Mouse (Mus musculus): ENCODE data around the gene Crip3. TPM values are rescaled to one million over a fixed set of nuclear protein-coding genes. Genes with fewer than 3 reads are reported as not detected.

Crip3 gene
- 1 to 10 TPM; 2.6 to 4.7 TPM for total RNA-seq (2021)

- intact Hi-C loops (cut with DNase I) = no loop called here
- no peak for DNase-seq
Measured at GRCm38 (mm10) chr17:46428761-46429414, at the start of gene Crip3. Crip3 (plus strand) TSS chr17:46428926.

- intact Hi-C loops (cut with DNase I) = loop anchor here (5.0 kb wide), 1 partner anchor 116 kb away; no protein-coding TSS in a partner anchor
- peak; percentile 98 for DNase-seq
Measured at GRCm38 (mm10) chr17:46383294-46384060, 45.2 kb upstream of the Crip3 start, which contains the start of gene Zfp318. Zfp318 (plus strand) TSS chr17:46383731.

DNA sequence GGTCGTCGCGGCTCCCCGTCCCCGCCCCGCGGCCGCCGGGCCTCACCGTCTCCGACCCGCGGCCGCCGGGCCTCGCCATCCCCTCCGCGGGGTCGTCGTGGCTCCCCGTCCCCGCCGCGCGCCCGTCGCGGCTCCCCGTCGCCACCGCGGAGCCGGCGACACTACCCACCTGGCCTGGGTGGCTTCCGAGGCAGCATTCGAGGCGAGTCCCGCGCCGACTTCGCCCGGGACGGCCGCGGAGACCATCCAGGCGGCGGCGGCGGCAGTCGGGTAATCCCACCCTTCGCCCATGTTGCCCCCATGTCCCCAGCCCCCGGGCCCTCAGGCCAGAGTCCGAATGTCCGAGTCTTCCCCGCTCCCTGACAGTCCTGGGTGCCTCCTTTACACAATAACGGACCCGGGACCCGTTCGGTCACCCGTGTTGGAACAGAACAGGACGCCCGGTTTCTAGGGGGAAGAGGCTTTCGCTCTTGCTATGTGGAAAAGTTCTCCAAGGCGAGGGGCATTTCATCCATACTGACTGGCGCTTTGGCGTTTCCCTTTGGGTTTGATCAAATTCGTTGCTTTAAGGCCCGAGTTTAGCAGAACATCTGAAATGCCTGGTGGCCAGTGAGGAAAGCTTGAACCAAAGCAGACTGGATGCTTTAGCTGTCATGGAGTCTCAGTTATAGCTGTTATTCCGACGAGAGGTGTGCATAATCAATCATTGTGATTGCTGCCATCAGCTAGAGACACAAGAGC, 44.5 kb upstream of the Crip3 start:
- intact Hi-C loops (cut with DNase I) = loop anchor here (5.0 kb wide), 1 partner anchor 117 kb away; no protein-coding TSS in a partner anchor
- peak; percentile 25 for DNase-seq

DNA sequence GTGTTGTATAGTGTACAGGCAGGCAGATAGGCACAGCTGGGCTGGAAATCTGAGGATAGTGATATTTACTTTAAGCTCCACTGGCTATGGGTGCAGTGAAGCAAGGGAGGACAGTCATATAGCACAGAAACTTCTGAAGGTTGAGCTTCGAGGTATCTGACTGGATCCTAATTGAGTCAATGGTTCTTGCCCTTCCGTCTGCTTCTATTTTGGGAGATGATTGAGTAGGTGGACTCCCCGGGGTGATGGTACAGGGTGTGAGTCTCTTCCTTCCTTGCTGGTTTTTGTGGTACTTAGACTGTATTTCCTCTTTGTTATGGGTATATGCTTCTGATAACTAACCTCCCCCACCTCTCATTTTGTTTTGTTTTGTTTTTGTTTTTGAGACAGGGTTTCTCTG, 40.5 kb upstream of the Crip3 start:
- no peak for DNase-seq
- intact Hi-C loops (cut with DNase I) = no loop called here

DNA sequence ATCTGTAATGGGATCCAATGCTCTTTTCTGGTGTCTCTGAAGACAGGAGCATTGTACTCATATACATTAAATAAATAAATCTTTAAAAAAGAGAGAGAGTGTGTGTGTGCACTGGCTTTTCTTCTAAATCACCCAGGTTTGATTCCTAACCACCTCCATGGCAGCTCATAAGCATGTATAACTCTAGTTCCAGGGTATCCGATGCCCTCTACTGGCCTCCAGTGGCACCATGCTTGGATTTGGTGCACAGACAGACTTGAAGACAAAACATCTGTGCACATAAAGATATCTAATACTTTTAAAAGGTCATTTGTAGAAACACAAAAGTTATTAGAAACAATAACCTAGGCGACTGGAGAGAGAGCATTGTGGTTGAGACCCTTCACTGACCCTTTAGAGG, 35.7 kb upstream of the Crip3 start:
- peak; percentile 32 for DNase-seq
- intact Hi-C loops (cut with DNase I) = no loop called here

- no peak for DNase-seq
Measured at GRCm38 (mm10) chr17:46394631-46395030, 34.1 kb upstream of the Crip3 start.

GRCm38 (mm10) chr17:46408478-46408877, 20.2 kb upstream of the Crip3 start:
- intact Hi-C loops (cut with DNase I) = loop anchor here (5.0 kb wide), 1 partner anchor 676 kb away; the partner anchor contains the start of gene 1600014C23Rik
- no peak for DNase-seq

More at GRCm38 (mm10) chr17:46394631-46395030, 34.1 kb upstream of the Crip3 start:
- intact Hi-C loops (cut with DNase I) = no loop called here

GRCm38 (mm10) chr17:46418628-46419027, 10.1 kb upstream of the Crip3 start:
- intact Hi-C loops (cut with DNase I) = no loop called here
- DNase-seq = no peak

GRCm38 (mm10) chr17:46419717-46420116, 9.0 kb upstream of the Crip3 start:
- DNase-seq = no peak
- intact Hi-C loops (cut with DNase I) = no loop called here

- intact Hi-C loops (cut with DNase I) = no loop called here
Measured at GRCm38 (mm10) chr17:46426496-46426895, 2.2 kb upstream of the Crip3 start.

DNA sequence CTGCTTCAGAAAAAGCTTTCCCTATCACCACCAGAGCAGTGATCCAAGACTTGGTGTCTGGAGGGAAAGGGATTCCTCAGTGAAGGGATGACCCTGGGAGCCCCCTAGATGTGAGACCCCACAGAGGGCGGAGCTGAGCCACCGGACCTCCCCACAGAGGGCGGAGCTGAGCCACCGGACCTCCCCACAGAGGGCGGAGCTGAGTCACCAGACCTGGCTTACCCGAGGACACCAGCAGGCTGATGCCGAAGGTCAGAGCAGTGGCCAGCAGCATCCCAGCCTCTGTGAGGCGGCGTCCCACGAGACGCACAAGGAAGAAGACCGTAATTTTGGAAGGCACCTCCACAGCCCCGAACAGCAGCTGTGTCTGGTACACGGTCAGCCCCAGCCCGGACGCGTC, 4.9 kb downstream of the Crip3 start:
- intact Hi-C loops (cut with DNase I) = no loop called here
- peak; percentile 38 for DNase-seq

More at GRCm38 (mm10) chr17:46426496-46426895, 2.2 kb upstream of the Crip3 start:
- DNase-seq = no peak

DNA sequence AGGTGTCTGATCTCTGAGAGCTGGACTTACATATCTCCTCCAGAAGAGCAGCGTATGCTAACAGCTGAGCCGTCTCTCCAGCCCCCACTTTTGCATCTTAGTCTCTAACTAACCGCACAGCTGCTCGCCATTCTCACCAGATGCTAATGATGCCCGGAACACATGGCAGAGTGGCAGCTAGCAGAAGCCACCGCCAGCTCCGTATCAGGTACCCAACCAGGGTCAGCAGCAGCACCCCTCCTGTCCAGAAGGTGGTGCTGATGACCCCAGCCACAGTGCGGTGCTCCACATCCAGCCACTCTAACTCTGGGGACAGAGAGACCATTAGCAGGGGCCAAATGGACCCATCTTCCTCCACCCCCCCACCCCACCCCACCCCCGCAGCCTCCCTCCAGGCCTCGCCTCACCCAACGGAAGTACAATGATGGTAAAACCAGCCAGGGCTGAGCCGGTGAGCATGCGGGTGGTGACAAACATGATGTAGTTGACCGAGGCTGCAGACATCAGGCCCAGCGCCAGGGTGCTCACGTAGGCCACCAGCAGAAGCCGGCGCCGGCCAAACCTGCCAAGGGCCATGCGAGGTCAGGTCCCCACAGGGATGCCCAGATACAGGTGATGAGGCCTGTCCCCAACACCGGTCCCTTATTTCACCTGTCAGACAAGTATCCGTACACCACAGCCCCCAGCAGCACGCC, 8.1 kb downstream of the Crip3 start:
- intact Hi-C loops (cut with DNase I) = no loop called here
- peak; percentile 46 for DNase-seq

DNA sequence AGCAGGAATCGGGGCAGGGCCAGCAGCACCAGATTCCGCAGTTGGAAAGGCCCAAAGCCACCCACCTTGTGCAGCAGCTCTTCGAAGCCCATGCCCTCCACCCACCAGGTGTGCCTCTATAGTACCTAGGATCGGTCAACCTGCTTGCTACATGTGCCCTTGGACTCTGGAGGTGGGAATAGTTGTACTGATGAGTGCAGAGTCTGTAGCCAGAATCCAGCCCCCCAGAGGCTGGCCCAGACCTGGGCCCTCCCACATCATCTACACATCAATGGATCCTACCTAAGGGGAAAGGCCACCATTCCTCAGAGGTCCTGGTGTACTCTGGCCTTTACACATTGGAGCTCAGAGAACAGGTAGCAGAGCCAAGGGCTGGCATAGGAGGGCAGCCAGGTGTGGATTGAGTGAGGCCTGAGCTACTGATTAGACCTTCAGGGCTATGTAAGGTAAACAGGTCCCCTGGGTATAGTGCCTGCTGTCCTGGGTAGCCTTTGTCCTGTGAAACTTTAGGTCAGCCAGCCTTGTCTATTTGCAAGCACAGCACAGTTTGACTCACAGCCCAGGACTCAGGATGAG, 9.7 kb downstream of the Crip3 start, which contains the start of gene Slc22a7:
TSS of gene Slc22a7 (minus strand) at position 160 of the 576 bp plus-strand sequence.
- intact Hi-C loops (cut with DNase I) = no loop called here
- DNase-seq = no peak

- no peak for DNase-seq
Measured at GRCm38 (mm10) chr17:46439176-46439575, 10.4 kb downstream of the Crip3 start.

DNA sequence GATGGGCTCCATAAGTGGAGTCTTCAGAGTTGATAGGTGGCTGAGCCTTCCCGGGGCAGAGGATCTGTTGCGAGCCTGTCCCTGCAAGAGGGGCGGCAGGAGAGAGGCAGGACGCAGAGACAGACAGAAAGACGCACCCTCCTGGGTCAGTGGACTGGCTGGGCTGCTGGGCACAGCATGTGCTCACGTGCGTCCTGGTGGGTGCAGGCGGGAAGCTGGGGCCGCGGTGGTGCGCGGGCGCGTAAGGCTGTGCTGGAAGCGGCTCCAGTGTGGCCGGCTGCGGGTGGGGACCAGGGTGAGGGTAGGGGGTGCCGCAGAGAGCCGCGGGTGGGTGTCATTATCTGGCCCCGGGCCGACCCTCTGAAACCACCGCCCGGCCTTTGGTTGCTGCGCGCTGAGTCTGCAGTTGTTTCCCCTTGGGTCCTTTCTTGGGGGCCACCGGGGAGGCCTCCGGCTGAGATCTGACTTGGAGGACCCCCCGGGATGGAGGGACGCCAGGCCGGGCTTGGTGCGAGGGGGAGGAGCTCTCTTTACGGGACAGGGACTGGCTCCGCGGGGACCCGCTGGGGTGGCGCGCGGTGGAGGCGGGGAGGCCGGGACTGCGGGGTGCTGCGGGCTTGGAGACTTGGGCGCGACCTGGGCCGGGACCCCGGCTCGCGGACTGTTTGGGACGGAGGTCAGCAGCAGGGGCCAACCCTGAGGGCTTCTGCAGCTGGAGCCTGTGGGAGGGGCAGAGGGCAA, 16.3 kb downstream of the Crip3 start:
- intact Hi-C loops (cut with DNase I) = no loop called here
- no peak for DNase-seq

More at GRCm38 (mm10) chr17:46439176-46439575, 10.4 kb downstream of the Crip3 start:
- intact Hi-C loops (cut with DNase I) = no loop called here

- intact Hi-C loops (cut with DNase I) = no loop called here
- no peak for DNase-seq
Measured at GRCm38 (mm10) chr17:46446264-46446663, 17.5 kb downstream of the Crip3 start.

- DNase-seq = no peak
- intact Hi-C loops (cut with DNase I) = no loop called here
Measured at GRCm38 (mm10) chr17:46452683-46453082, 24.0 kb downstream of the Crip3 start.

GRCm38 (mm10) chr17:46453302-46453948, 24.7 kb downstream of the Crip3 start:
- no peak for DNase-seq
- intact Hi-C loops (cut with DNase I) = no loop called here

- intact Hi-C loops (cut with DNase I) = no loop called here
- DNase-seq = no peak
Measured at GRCm38 (mm10) chr17:46453970-46454411, 25.3 kb downstream of the Crip3 start.
